Mouse (Mus musculus): ENCODE results near the gene Pmepa1.

DNA sequence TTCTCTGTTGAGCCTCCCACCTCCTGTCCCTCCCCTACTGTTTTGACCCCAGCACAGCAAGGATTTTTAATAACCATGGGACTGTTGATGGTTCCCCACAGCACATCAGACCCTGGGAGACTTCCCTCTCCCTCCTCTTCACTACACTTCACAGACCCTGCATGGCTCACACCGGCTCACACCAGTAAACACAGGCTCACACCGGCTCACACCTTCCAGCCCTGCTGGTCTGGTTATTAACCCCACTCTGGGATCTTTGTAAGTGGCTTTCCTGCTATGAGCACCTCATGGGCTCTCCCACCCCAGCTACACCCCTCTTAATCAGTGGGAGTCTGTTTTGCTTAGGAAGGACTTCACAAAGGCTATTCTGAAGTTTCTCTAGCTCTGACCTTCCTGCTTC is 28.4 kb downstream of the Pmepa1 start:
- TF ChIP-seq CTCF (IDR thresholded peaks at IDR 0.05; ENCODE audit: low read depth, low read length): no peak
- TF ChIP-seq GATA1 (IDR thresholded peaks at IDR 0.05; ENCODE audit: borderline replicate concordance, low read length): no peak
- TF ChIP-seq POLR2AphosphoS5 (IDR thresholded peaks at IDR 0.05; ENCODE audit: insufficient replicate concordance, low read depth, low read length): no peak
- no peak for TF ChIP-seq TAL1 (conservative IDR thresholded peaks at IDR 0.05; ENCODE audit: low read depth, low read length)
- TF ChIP-seq GATA2 (IDR thresholded peaks at IDR 0.05; ENCODE audit: borderline replicate concordance, low read depth, low read length): no peak
